Mouse (Mus musculus): ENCODE results near the gene Rora. TPM values are rescaled to one million over a fixed set of nuclear protein-coding genes. Genes with fewer than 3 reads are reported as not detected.

Gene Rora
- polyA plus RNA-seq, 1 experiment from 2014 or later = 6.4 TPM

DNA sequence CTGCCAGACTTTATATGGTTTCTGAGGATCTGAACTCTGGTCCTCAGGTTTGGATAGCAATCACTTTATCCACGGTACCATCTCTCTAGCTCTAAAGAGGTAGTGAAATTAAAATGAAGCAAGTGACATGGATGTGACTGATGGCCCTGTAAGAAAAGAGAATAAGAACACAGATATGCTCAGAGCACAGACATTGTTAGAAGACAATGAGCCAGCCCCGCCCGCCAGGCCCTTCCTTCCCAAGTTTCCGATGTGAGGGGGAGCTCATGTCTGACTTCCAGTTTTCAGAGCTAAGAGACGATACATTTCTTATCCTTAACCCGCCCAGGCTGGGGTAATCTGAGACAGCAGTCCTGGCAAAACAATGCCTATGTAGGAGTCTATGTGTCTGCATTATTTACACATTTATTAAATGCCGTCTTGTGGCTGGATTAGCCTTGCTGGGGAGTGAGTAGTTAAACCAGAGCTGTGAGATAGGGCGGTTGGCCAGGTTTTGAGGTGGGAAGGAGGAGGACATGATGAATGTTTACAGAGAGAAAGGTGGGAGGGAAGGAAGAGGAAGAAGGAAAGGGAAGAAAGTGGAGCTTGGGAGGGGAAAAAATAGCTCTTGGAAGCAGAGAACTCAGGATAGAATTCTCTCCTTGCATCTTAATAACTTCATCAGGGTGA lies 259.0 kb downstream of the Rora start:
- no peaks in the 10 kb centered on the region for H3K9me3 ChIP-seq (ENCODE audit: control insufficient read depth, low read length)
- no peak overlapping the region for H3K9ac ChIP-seq (ENCODE audit: low read depth, low read length)
- H3K27ac ChIP-seq (ENCODE audit: low read depth, low read length) = peak overlapping the region; percentile 6; the same call in 1 of the 2 replicates
- ATAC-seq (ENCODE audit: low FRiP score, low TSS enrichment) = no peak; the same call in 1 of the 2 replicates
- no peak overlapping the region for H3K4me3 ChIP-seq (ENCODE audit: low read length)
- peaks cover 10% of the 10 kb centered on the region for H3K4me1 ChIP-seq (ENCODE audit: control insufficient read depth, insufficient read depth, low read length)
- no peaks in the 10 kb centered on the region for H3K27me3 ChIP-seq (ENCODE audit: control insufficient read depth, insufficient read depth, low read length)
- H3K36me3 ChIP-seq (ENCODE audit: control insufficient read depth, insufficient read depth, low read length) = no peaks in the 10 kb centered on the region
- no peak overlapping the region for H3K4me2 ChIP-seq (replicated peaks; ENCODE audit: low read depth, low read length)
- WGBS = 30% methylated on average over 8 of the region's 8 CpGs

DNA sequence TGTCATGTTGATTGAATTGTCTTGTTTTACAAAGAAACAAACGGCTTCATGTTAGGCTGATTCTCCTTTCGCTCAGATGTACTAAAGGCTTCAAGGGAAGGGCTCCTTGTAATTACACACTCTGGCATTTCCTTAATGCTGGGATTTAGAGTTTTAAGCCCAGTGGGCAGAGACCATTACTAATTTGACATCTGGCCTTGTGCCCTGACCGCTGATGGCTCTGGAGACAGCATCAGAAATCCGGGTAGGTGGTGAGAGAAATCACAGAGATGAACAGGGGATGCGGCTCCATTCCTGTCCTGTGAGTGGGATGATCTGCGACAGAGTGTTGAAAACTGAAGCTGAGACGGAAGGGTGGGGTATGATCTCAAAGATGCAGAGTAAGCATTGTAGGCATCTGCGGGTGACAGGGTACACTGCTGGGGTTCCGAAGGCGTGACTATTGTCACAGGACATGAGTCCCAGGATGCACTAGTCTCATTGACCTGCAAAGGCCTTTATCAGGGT lies 259.7 kb downstream of the Rora start:
- H3K4me3 ChIP-seq (ENCODE audit: low read length) = no peak overlapping the region
- H3K27me3 ChIP-seq (ENCODE audit: control insufficient read depth, insufficient read depth, low read length) = no peaks in the 10 kb centered on the region
- 58% methylated on average over 10 of the region's 10 CpGs for WGBS
- H3K4me1 ChIP-seq (ENCODE audit: control insufficient read depth, insufficient read depth, low read length) = peaks cover 10% of the 10 kb centered on the region
- H3K9ac ChIP-seq (ENCODE audit: low read depth, low read length) = no peak overlapping the region
- no peaks in the 10 kb centered on the region for H3K9me3 ChIP-seq (ENCODE audit: control insufficient read depth, low read length)
- no peaks in the 10 kb centered on the region for H3K36me3 ChIP-seq (ENCODE audit: control insufficient read depth, insufficient read depth, low read length)
- peak overlapping the region; percentile 6; the same call in 1 of the 2 replicates for H3K27ac ChIP-seq (ENCODE audit: low read depth, low read length)
- no peak overlapping the region for H3K4me2 ChIP-seq (replicated peaks; ENCODE audit: low read depth, low read length)
- ATAC-seq (ENCODE audit: low FRiP score, low TSS enrichment) = no peak

DNA sequence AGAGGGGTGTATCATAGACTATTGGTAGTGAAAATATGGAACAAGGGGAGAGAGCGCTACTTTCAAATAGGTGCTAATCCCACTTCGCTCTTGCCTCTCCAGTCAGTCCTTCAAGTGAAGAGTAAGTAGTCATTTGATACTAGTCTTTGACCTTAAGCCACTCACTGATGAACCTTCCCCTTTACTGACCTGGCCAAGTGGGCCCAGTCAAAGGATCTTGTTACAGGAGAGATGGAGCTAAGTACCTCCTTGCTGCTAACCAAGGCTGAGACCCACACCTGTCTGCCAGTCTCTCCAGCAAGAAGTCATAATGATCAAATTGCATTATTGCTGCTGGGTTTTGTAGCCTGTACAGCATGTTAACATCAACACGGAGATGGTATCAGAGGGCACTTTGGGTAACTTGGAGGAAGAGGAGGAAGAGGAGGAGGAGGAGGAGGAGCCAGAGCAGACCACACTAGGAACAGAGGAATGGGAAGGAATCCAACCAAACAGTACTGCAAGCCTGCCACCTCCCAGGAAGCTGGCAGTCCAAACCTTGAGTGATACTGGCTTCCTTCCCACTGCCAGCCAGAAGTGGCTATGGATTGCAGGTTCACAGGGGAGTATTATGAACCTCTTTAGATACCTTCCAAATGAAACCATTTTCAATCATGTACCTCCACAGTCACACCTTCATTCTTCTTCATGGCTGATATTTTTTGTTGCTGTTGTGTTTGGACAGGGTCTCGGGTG lies 261.1 kb downstream of the Rora start:
- Histone ChIP-seq H3K27me3 (ENCODE audit: control insufficient read depth, insufficient read depth, low read length) (no peaks in the 10 kb centered on the region), H3K9me3 (ENCODE audit: control insufficient read depth, low read length) (no peaks in the 10 kb centered on the region), H3K4me1 (ENCODE audit: control insufficient read depth, insufficient read depth, low read length) (peaks cover 10% of the 10 kb centered on the region), H3K4me2 (replicated peaks; ENCODE audit: low read depth, low read length) (no peak overlapping the region), H3K4me3 (ENCODE audit: low read length) (no peak overlapping the region), H3K27ac (ENCODE audit: low read depth, low read length) (no peak overlapping the region), H3K9ac (ENCODE audit: low read depth, low read length) (no peak overlapping the region), H3K36me3 (ENCODE audit: control insufficient read depth, insufficient read depth, low read length) (no peaks in the 10 kb centered on the region)
- WGBS = 65% methylated on average over 4 of the region's 4 CpGs
- ATAC-seq (ENCODE audit: low FRiP score, low TSS enrichment) = no peak

DNA sequence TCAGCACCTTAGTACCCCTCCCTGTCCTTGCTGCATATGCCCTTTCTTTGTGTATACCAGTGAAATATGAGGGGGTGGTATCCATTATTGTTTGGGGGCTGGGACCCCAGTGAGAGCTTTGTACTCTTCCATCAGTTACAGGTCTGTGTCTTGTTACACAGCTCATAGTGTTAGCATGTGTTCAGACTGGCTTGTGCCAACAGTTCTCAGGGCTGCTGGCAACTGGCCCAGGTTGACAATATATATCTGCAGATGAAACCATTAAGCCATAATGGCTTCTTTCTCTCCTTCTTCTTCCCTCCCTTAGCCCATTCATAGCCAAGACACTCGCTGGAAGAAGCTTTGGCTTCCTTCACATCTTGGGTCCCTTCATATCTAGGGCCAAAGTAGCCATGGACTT lies 263.2 kb downstream of the Rora start:
- H3K27me3 ChIP-seq (ENCODE audit: control insufficient read depth, insufficient read depth, low read length) = no peaks in the 10 kb centered on the region
- H3K36me3 ChIP-seq (ENCODE audit: control insufficient read depth, insufficient read depth, low read length) = no peaks in the 10 kb centered on the region
- no peak overlapping the region for H3K4me3 ChIP-seq (ENCODE audit: low read length)
- H3K9me3 ChIP-seq (ENCODE audit: control insufficient read depth, low read length) = no peaks in the 10 kb centered on the region
- H3K9ac ChIP-seq (ENCODE audit: low read depth, low read length) = no peak overlapping the region
- H3K4me2 ChIP-seq (replicated peaks; ENCODE audit: low read depth, low read length) = no peak overlapping the region
- no peak for ATAC-seq (ENCODE audit: low FRiP score, low TSS enrichment)
- no peak overlapping the region for H3K27ac ChIP-seq (ENCODE audit: low read depth, low read length)
- peaks cover 10% of the 10 kb centered on the region for H3K4me1 ChIP-seq (ENCODE audit: control insufficient read depth, insufficient read depth, low read length)
- 94% methylated on average over 1 of the region's 1 CpGs for WGBS

DNA sequence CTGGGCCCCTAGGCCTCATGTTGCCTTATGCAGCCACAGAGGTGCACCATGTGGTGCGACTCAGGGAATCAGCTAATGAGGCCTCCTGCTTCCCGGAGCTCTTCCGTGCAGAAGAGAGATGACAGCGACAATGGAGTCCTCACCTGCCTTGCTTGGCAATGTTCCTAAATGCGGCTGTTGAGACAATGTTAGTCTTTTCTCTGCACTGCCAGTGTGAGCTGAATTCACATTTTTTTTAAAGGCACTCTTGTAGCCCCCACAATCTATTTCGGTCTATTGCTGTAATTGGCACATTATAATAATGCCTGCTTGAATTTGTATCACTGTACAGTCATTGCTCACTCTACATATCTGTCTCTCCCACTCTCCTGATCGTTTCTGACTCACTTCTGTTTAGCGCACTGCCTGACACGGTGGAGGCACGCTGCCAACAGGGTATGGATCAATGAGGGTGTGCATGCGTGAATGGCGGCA lies 269.6 kb downstream of the Rora start:
- no peaks in the 10 kb centered on the region for H3K9me3 ChIP-seq (ENCODE audit: control insufficient read depth, low read length)
- 90% methylated on average over 12 of the region's 12 CpGs for WGBS
- no peak overlapping the region for H3K9ac ChIP-seq (ENCODE audit: low read depth, low read length)
- no peak for ATAC-seq (ENCODE audit: low FRiP score, low TSS enrichment)
- H3K27me3 ChIP-seq (ENCODE audit: control insufficient read depth, insufficient read depth, low read length) = no peaks in the 10 kb centered on the region
- no peak overlapping the region for H3K4me2 ChIP-seq (replicated peaks; ENCODE audit: low read depth, low read length)
- no peak overlapping the region for H3K27ac ChIP-seq (ENCODE audit: low read depth, low read length)
- no peaks in the 10 kb centered on the region for H3K36me3 ChIP-seq (ENCODE audit: control insufficient read depth, insufficient read depth, low read length)
- no peak overlapping the region for H3K4me3 ChIP-seq (ENCODE audit: low read length)
- H3K4me1 ChIP-seq (ENCODE audit: control insufficient read depth, insufficient read depth, low read length) = no peaks in the 10 kb centered on the region

DNA sequence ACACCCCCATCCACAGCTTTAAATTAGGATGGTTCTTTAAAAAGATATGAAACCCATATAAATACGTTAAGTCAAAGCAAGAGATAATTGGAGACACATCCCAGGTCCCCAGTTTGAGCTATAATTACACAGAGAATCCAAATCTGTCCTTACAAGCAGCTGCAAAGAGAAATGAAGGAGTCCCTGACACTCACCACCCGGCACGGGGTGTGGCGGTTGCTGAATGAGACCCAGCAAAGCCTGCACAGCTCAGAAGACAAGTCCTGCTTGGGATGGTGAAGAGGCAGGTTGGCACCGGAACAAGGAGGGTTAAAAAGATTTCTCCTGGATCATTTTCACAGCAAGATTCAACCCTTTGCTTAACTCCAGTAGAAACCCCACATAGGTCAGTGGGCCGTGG lies 272.8 kb downstream of the Rora start:
- no peaks in the 10 kb centered on the region for H3K4me1 ChIP-seq (ENCODE audit: control insufficient read depth, insufficient read depth, low read length)
- H3K4me3 ChIP-seq (ENCODE audit: low read length) = no peak overlapping the region
- ATAC-seq (ENCODE audit: low FRiP score, low TSS enrichment) = no peak
- H3K4me2 ChIP-seq (replicated peaks; ENCODE audit: low read depth, low read length) = no peak overlapping the region
- no peaks in the 10 kb centered on the region for H3K9me3 ChIP-seq (ENCODE audit: control insufficient read depth, low read length)
- H3K27me3 ChIP-seq (ENCODE audit: control insufficient read depth, insufficient read depth, low read length) = no peaks in the 10 kb centered on the region
- H3K36me3 ChIP-seq (ENCODE audit: control insufficient read depth, insufficient read depth, low read length) = no peaks in the 10 kb centered on the region
- no peak overlapping the region for H3K27ac ChIP-seq (ENCODE audit: low read depth, low read length)
- no peak overlapping the region for H3K9ac ChIP-seq (ENCODE audit: low read depth, low read length)
- 93% methylated on average over 6 of the region's 6 CpGs for WGBS

DNA sequence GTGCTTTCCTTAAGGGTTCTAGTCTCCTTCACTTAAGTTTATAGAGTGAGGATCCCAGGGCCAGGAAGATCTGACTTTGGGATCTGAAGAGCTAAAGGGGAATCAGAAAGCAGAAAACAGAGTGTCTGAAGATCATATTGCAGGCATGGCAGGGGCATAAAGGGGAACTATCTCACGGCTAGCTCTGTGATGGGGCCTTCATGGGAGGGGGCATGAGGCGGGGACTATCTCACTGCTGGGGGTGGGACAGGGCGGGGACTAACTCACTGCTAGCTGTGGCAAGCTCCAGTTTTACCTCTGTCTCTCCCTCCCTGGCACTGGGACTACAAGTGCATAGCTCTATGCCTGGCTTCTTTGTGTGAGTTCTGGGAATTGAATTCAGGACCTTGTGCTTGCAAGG lies 279.6 kb downstream of the Rora start:
- no peaks in the 10 kb centered on the region for H3K4me1 ChIP-seq (ENCODE audit: control insufficient read depth, insufficient read depth, low read length)
- no peak for ATAC-seq (ENCODE audit: low FRiP score, low TSS enrichment)
- no peak overlapping the region for H3K9ac ChIP-seq (ENCODE audit: low read depth, low read length)
- H3K27ac ChIP-seq (ENCODE audit: low read depth, low read length) = no peak overlapping the region
- 64% methylated on average over 3 of the region's 3 CpGs for WGBS
- H3K4me3 ChIP-seq (ENCODE audit: low read length) = no peak overlapping the region
- no peaks in the 10 kb centered on the region for H3K36me3 ChIP-seq (ENCODE audit: control insufficient read depth, insufficient read depth, low read length)
- H3K9me3 ChIP-seq (ENCODE audit: control insufficient read depth, low read length) = peaks cover 4% of the 10 kb centered on the region; the same call in 1 of the 2 replicates
- H3K27me3 ChIP-seq (ENCODE audit: control insufficient read depth, insufficient read depth, low read length) = no peaks in the 10 kb centered on the region
- no peak overlapping the region for H3K4me2 ChIP-seq (replicated peaks; ENCODE audit: low read depth, low read length)

DNA sequence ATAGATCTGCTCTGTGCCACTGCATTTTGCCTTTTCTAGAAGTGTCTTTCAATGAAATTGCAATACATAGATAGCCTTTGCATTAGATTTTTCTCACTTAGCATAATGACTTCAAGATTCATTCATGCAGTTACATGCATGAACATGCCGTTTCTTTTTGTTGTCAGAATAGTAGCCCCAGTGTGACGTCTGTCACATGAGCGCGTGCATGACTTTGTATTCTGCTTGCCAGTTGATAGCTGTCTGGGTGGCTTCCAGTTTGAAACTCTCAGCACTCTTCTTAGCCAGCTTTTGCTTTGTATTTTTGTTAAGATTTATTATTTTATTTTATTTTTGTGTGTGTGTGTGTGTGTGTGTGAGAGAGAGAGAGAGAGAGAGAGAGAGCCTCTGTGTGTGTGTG lies 280.7 kb downstream of the Rora start:
- WGBS = 89% methylated on average over 4 of the region's 4 CpGs
- ATAC-seq (ENCODE audit: low FRiP score, low TSS enrichment) = no peak
- Histone ChIP-seq H3K27ac (ENCODE audit: low read depth, low read length) (no peak overlapping the region), H3K36me3 (ENCODE audit: control insufficient read depth, insufficient read depth, low read length) (no peaks in the 10 kb centered on the region), H3K4me3 (ENCODE audit: low read length) (no peak overlapping the region), H3K9me3 (ENCODE audit: control insufficient read depth, low read length) (peaks cover 4% of the 10 kb centered on the region; the same call in 1 of the 2 replicates), H3K4me2 (replicated peaks; ENCODE audit: low read depth, low read length) (no peak overlapping the region), H3K4me1 (ENCODE audit: control insufficient read depth, insufficient read depth, low read length) (no peaks in the 10 kb centered on the region), H3K9ac (ENCODE audit: low read depth, low read length) (no peak overlapping the region), H3K27me3 (ENCODE audit: control insufficient read depth, insufficient read depth, low read length) (no peaks in the 10 kb centered on the region)

DNA sequence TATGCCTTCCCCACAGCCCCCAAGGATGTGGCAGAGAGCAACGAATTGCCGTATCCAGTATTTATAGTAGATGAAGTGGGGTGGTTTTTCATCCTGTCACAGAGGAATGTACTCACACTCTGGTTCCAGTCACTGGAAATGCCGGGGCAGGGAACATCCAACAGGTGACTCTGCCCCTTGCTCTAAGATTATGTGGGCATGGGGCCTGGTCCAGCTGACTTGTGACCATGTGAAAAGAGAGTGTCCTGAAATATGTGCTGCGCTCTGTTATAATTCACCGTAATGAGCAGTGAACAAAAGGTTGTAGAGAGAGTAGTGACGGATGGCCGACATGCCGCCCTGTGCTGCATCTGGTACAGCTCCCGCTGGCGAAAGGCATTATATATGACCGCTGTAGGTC lies 282.0 kb downstream of the Rora start:
- H3K4me3 ChIP-seq (ENCODE audit: low read length) = no peak overlapping the region
- no peaks in the 10 kb centered on the region for H3K4me1 ChIP-seq (ENCODE audit: control insufficient read depth, insufficient read depth, low read length)
- no peaks in the 10 kb centered on the region for H3K36me3 ChIP-seq (ENCODE audit: control insufficient read depth, insufficient read depth, low read length)
- peaks cover 4% of the 10 kb centered on the region; the same call in 1 of the 2 replicates for H3K9me3 ChIP-seq (ENCODE audit: control insufficient read depth, low read length)
- H3K27me3 ChIP-seq (ENCODE audit: control insufficient read depth, insufficient read depth, low read length) = no peaks in the 10 kb centered on the region
- H3K27ac ChIP-seq (ENCODE audit: low read depth, low read length) = no peak overlapping the region
- H3K4me2 ChIP-seq (replicated peaks; ENCODE audit: low read depth, low read length) = no peak overlapping the region
- no peak overlapping the region for H3K9ac ChIP-seq (ENCODE audit: low read depth, low read length)
- WGBS = 57% methylated on average over 11 of the region's 11 CpGs
- no peak for ATAC-seq (ENCODE audit: low FRiP score, low TSS enrichment)

Measured in kidney, embryonic 14.5 days (tissue).